Mouse (Mus musculus): ENCODE measurements at regions not wholly inside any gene's neighbourhood (a gene's known extent, or its start where the extent isn't known, plus 50 kb on each side); places are given as distances from the start of the nearest gene placed in this dataset.

- Histone ChIP-seq H3K27me3 (ENCODE audit: control insufficient read depth, insufficient read depth, low read length) (no peaks in the 10 kb centered on the region), H3K27ac (replicated peaks; ENCODE audit: low read depth, low read length) (no peak overlapping the region), H3K4me2 (ENCODE audit: low read length) (no peak overlapping the region), H3K4me1 (ENCODE audit: control insufficient read depth, insufficient read depth, low read length) (no peaks in the 10 kb centered on the region), H3K9me3 (ENCODE audit: control insufficient read depth, low read length) (no peaks in the 10 kb centered on the region), H3K36me3 (ENCODE audit: control insufficient read depth, insufficient read depth, low read length) (no peaks in the 10 kb centered on the region), H3K4me3 (replicated peaks; ENCODE audit: low read depth, low read length) (no peak overlapping the region), H3K9ac (replicated peaks; ENCODE audit: low read length) (no peak overlapping the region)
- 93% methylated on average over 4 of the region's 4 CpGs for WGBS
- DNase-seq (no peak), ATAC-seq (ENCODE audit: low FRiP score, low TSS enrichment) (no peak)
Measured at GRCm38 (mm10) chr10:66597952-66598351, 498.0 kb upstream of the Jmjd1c start.

- Histone ChIP-seq H3K9me3 (ENCODE audit: control insufficient read depth, low read length) (no peaks in the 10 kb centered on the region), H3K4me1 (ENCODE audit: control insufficient read depth, insufficient read depth, low read length) (no peaks in the 10 kb centered on the region), H3K27me3 (ENCODE audit: control insufficient read depth, insufficient read depth, low read length) (no peaks in the 10 kb centered on the region), H3K4me2 (ENCODE audit: low read length) (no peak overlapping the region), H3K4me3 (replicated peaks; ENCODE audit: low read depth, low read length) (no peak overlapping the region), H3K36me3 (ENCODE audit: control insufficient read depth, insufficient read depth, low read length) (no peaks in the 10 kb centered on the region), H3K27ac (replicated peaks; ENCODE audit: low read depth, low read length) (no peak overlapping the region), H3K9ac (replicated peaks; ENCODE audit: low read length) (no peak overlapping the region)
- ATAC-seq (ENCODE audit: low FRiP score, low TSS enrichment) (no peak), DNase-seq (no peak)
- WGBS, result 69% methylated on average over 3 of the region's 3 CpGs
Measured at GRCm38 (mm10) chr10:66607141-66607540, 488.8 kb upstream of the Jmjd1c start.

- no peaks in the 10 kb centered on the region for H3K9me3 ChIP-seq (ENCODE audit: control insufficient read depth, low read length)
- DNase-seq, result no peak
- no peak overlapping the region for H3K4me3 ChIP-seq (replicated peaks; ENCODE audit: low read depth, low read length)
- H3K4me1 ChIP-seq (ENCODE audit: control insufficient read depth, insufficient read depth, low read length), result no peaks in the 10 kb centered on the region
- ATAC-seq (ENCODE audit: low FRiP score, low TSS enrichment), result no peak
- H3K27ac ChIP-seq (replicated peaks; ENCODE audit: low read depth, low read length), result no peak overlapping the region
- 83% methylated on average over 3 of the region's 3 CpGs for WGBS
- H3K4me2 ChIP-seq (ENCODE audit: low read length), result no peak overlapping the region
- no peaks in the 10 kb centered on the region for H3K36me3 ChIP-seq (ENCODE audit: control insufficient read depth, insufficient read depth, low read length)
- H3K27me3 ChIP-seq (ENCODE audit: control insufficient read depth, insufficient read depth, low read length), result no peaks in the 10 kb centered on the region
- H3K9ac ChIP-seq (replicated peaks; ENCODE audit: low read length), result no peak overlapping the region
Measured at GRCm38 (mm10) chr10:66616280-66616679, 479.6 kb upstream of the Jmjd1c start.

GRCm38 (mm10) chr10:66630996-66631395 is 464.9 kb upstream of the Jmjd1c start:
- WGBS, result 87% methylated on average over 3 of the region's 3 CpGs
- no peak for ATAC-seq (ENCODE audit: low FRiP score, low TSS enrichment)

GRCm38 (mm10) chr10:66640890-66641847 is 454.8 kb upstream of the Jmjd1c start:
- Histone ChIP-seq H3K4me2 (ENCODE audit: low read length) (no peak overlapping the region), H3K9me3 (ENCODE audit: control insufficient read depth, low read length) (no peaks in the 10 kb centered on the region), H3K4me1 (ENCODE audit: control insufficient read depth, insufficient read depth, low read length) (no peaks in the 10 kb centered on the region), H3K4me3 (replicated peaks; ENCODE audit: low read depth, low read length) (no peak overlapping the region), H3K27ac (replicated peaks; ENCODE audit: low read depth, low read length) (no peak overlapping the region), H3K36me3 (ENCODE audit: control insufficient read depth, insufficient read depth, low read length) (no peaks in the 10 kb centered on the region), H3K27me3 (ENCODE audit: control insufficient read depth, insufficient read depth, low read length) (no peaks in the 10 kb centered on the region), H3K9ac (replicated peaks; ENCODE audit: low read length) (no peak overlapping the region)
- ATAC-seq (ENCODE audit: low FRiP score, low TSS enrichment), result no peak
- DNase-seq, result peak; percentile 28
- 68% methylated on average over 24 of the region's 24 CpGs for WGBS

More at GRCm38 (mm10) chr10:66630996-66631395, 464.9 kb upstream of the Jmjd1c start:
- H3K4me2 ChIP-seq (ENCODE audit: low read length), result no peak overlapping the region
- H3K27ac ChIP-seq (replicated peaks; ENCODE audit: low read depth, low read length), result no peak overlapping the region
- no peaks in the 10 kb centered on the region for H3K9me3 ChIP-seq (ENCODE audit: control insufficient read depth, low read length)
- no peaks in the 10 kb centered on the region for H3K27me3 ChIP-seq (ENCODE audit: control insufficient read depth, insufficient read depth, low read length)
- no peaks in the 10 kb centered on the region for H3K4me1 ChIP-seq (ENCODE audit: control insufficient read depth, insufficient read depth, low read length)
- no peaks in the 10 kb centered on the region for H3K36me3 ChIP-seq (ENCODE audit: control insufficient read depth, insufficient read depth, low read length)
- no peak overlapping the region for H3K4me3 ChIP-seq (replicated peaks; ENCODE audit: low read depth, low read length)
- DNase-seq, result no peak
- no peak overlapping the region for H3K9ac ChIP-seq (replicated peaks; ENCODE audit: low read length)

GRCm38 (mm10) chr10:66641966-66642365 is 454.0 kb upstream of the Jmjd1c start:
- 95% methylated on average over 6 of the region's 6 CpGs for WGBS
- ATAC-seq (ENCODE audit: low FRiP score, low TSS enrichment) (no peak), DNase-seq (no peak)
- no peak overlapping the region for H3K27ac ChIP-seq (replicated peaks; ENCODE audit: low read depth, low read length)
- no peaks in the 10 kb centered on the region for H3K36me3 ChIP-seq (ENCODE audit: control insufficient read depth, insufficient read depth, low read length)
- H3K9ac ChIP-seq (replicated peaks; ENCODE audit: low read length), result no peak overlapping the region
- H3K4me1 ChIP-seq (ENCODE audit: control insufficient read depth, insufficient read depth, low read length), result no peaks in the 10 kb centered on the region
- no peak overlapping the region for H3K4me3 ChIP-seq (replicated peaks; ENCODE audit: low read depth, low read length)
- H3K27me3 ChIP-seq (ENCODE audit: control insufficient read depth, insufficient read depth, low read length), result no peaks in the 10 kb centered on the region
- no peak overlapping the region for H3K4me2 ChIP-seq (ENCODE audit: low read length)
- no peaks in the 10 kb centered on the region for H3K9me3 ChIP-seq (ENCODE audit: control insufficient read depth, low read length)

GRCm38 (mm10) chr10:66643160-66643559 is 452.8 kb upstream of the Jmjd1c start:
- WGBS, result 69% methylated on average over 5 of the region's 5 CpGs
- H3K27ac ChIP-seq (replicated peaks; ENCODE audit: low read depth, low read length), result no peak overlapping the region
- H3K9ac ChIP-seq (replicated peaks; ENCODE audit: low read length), result no peak overlapping the region
- ATAC-seq (ENCODE audit: low FRiP score, low TSS enrichment) (no peak), DNase-seq (no peak)
- H3K4me2 ChIP-seq (ENCODE audit: low read length), result no peak overlapping the region
- no peaks in the 10 kb centered on the region for H3K9me3 ChIP-seq (ENCODE audit: control insufficient read depth, low read length)
- no peaks in the 10 kb centered on the region for H3K36me3 ChIP-seq (ENCODE audit: control insufficient read depth, insufficient read depth, low read length)
- no peaks in the 10 kb centered on the region for H3K4me1 ChIP-seq (ENCODE audit: control insufficient read depth, insufficient read depth, low read length)
- H3K4me3 ChIP-seq (replicated peaks; ENCODE audit: low read depth, low read length), result no peak overlapping the region
- no peaks in the 10 kb centered on the region for H3K27me3 ChIP-seq (ENCODE audit: control insufficient read depth, insufficient read depth, low read length)

GRCm38 (mm10) chr10:66657520-66657919 is 438.4 kb upstream of the Jmjd1c start:
- Histone ChIP-seq H3K4me3 (replicated peaks; ENCODE audit: low read depth, low read length) (no peak overlapping the region), H3K4me1 (ENCODE audit: control insufficient read depth, insufficient read depth, low read length) (no peaks in the 10 kb centered on the region), H3K27ac (replicated peaks; ENCODE audit: low read depth, low read length) (no peak overlapping the region), H3K27me3 (ENCODE audit: control insufficient read depth, insufficient read depth, low read length) (no peaks in the 10 kb centered on the region), H3K9ac (replicated peaks; ENCODE audit: low read length) (no peak overlapping the region), H3K9me3 (ENCODE audit: control insufficient read depth, low read length) (peaks cover 3% of the 10 kb centered on the region; the same call in 1 of the 2 replicates), H3K4me2 (ENCODE audit: low read length) (no peak overlapping the region), H3K36me3 (ENCODE audit: control insufficient read depth, insufficient read depth, low read length) (no peaks in the 10 kb centered on the region)
- ATAC-seq (ENCODE audit: low FRiP score, low TSS enrichment) (no peak), DNase-seq (no peak)
- 92% methylated on average over 5 of the region's 5 CpGs for WGBS

GRCm38 (mm10) chr10:66683160-66683559 is 412.8 kb upstream of the Jmjd1c start:
- Histone ChIP-seq H3K4me2 (ENCODE audit: low read length) (no peak overlapping the region), H3K36me3 (ENCODE audit: control insufficient read depth, insufficient read depth, low read length) (no peaks in the 10 kb centered on the region), H3K4me3 (replicated peaks; ENCODE audit: low read depth, low read length) (no peak overlapping the region), H3K9ac (replicated peaks; ENCODE audit: low read length) (no peak overlapping the region), H3K27me3 (ENCODE audit: control insufficient read depth, insufficient read depth, low read length) (no peaks in the 10 kb centered on the region), H3K9me3 (ENCODE audit: control insufficient read depth, low read length) (peaks cover 4% of the 10 kb centered on the region; the same call in 1 of the 2 replicates), H3K4me1 (ENCODE audit: control insufficient read depth, insufficient read depth, low read length) (no peaks in the 10 kb centered on the region), H3K27ac (replicated peaks; ENCODE audit: low read depth, low read length) (no peak overlapping the region)
- DNase-seq (no peak), ATAC-seq (ENCODE audit: low FRiP score, low TSS enrichment) (no peak)
- 85% methylated on average over 6 of the region's 6 CpGs for WGBS
